Mouse (Mus musculus) brain, embryonic 18.5 days (tissue): ENCODE data around the gene Tll1.
A peak's percentile ranks its signal among the peaks of the same experiment; 100 is the strongest.
"Not testable (repeated sequence)": the region's sequence is repeated elsewhere in the genome, so short reads cannot be mapped to it uniquely, and the experiment has no call there.

Source experiments
- DNase-seq: peaks from one replicate; pipeline ENCODE4 v3.0.0-alpha.2; 2012; ENCODE audit warnings: low read depth, low spot score

Gene Tll1

GRCm38 (mm10) chr8:64059867-64060266 is 146.2 kb downstream of the Tll1 start:
- no peak for DNase-seq

GRCm38 (mm10) chr8:64057571-64057970 is 148.5 kb downstream of the Tll1 start:
- DNase-seq = no peak

DNA sequence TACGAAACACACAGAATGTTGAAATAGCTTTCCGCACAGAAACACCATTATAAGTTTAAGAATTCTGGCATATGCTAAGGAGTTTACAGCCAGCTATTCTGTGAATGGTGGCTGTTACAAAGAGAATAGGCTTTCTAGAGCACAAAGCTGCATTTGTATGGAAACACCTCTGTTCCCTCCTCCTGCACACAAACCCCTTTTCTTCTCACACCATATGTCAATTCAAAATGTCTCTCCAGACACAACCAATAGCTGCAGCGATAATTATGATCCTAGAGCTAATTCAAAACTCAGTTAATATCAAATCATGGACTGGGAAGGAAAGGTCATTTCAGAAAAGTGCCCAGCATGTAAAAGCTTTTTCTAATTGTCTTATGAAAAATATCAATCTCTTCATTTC is 157.5 kb downstream of the Tll1 start:
- DNase-seq = no peak

DNA sequence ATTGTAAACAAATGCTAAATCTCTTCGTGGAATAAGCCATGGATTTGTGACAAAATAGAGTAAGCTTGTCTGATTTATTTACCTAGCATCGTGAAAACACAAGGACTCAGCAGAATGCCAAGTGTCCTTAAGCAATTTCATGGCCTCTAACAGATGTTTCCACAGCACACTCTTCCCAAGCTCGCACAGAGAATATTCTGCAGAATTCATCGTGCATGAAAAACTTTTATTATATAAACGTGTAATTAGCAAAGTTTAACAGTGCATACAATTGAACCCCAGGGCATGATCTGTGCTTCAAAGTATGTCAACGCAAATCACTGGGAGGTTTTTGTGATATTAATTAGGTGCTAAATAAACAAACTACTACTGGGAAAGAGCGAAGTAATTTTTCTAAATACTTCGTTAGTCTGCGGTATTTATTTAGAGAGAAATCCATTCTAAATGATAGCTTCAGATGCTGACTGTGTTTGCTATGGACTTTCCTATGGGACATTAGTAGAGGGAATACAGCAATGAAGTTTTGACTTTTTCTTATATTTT is 158.0 kb downstream of the Tll1 start:
- no peak for DNase-seq

- DNase-seq = no peak
These were observed 164.7 kb downstream of the Tll1 start for GRCm38 (mm10) chr8:64041303-64041884.

DNA sequence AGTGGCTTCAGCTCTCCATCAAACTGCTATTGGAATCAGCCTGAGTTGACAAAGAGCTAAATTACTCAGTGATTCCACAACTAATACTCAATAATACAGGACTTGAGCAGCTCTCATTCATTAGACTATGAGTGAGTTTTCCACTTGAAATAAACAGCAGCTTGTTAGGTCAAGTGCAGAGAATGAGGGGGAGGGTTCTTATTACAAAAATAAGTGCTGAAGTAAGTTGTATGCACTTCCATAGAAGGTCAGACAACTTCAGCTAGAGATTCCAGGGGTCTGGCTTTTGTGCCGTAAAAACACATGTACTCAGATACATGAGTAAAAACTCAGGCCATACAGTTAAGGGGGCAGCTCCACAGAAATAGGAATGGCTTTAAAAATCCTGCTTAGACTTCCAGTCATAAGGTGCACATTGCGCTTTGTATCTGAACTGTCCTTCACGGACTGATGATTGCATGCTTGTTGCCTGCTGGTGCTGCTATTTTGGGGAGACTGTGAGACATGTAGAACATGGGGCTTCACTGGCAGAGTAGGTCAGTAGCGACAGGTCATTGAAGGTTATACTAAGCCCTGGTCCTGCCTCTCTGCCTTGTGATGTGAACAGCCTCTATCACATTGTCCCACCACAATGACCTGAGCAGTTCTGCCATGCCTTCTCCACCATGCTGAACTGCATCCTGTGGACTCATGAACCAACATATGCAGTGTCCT is 175.2 kb downstream of the Tll1 start:
- no peak for DNase-seq

DNA sequence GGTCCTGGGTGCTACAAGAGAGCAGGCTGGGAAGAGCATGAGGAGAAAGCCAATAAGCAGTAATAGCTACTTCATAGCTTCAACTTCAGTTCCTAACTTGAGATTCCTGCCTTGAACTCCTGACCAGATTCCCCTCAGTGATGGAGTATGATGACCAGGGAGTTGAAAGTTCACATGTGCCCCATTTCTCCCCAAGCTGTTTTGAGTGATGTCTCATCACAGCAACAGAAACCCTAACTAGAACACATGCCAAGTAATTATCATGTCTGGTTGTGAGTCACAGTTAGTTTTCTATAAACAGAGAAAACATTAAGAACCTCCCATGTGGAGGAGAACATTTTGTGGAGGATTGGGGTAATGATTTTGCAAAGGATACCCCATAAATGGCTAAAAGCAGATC is 176.0 kb downstream of the Tll1 start:
- DNase-seq = no peak

DNA sequence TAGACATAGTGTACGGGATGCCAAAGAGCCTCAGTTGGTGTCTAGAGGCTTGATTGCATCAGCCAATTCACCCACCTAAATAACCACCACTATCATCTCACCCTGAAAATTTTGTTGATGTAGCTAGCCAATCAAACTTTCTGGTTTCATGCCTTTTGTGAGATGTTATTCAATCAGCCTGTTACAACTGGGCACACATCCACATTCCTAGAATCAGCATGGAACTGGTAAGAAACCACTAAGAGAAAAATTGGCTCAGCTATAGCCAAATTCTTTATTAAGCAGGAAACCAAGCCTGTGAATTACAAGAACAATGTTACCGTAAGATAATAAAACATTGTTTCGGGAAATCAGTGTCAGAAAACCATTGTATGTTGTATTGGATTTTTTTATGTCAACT is 176.5 kb downstream of the Tll1 start:
- no peak for DNase-seq

DNA sequence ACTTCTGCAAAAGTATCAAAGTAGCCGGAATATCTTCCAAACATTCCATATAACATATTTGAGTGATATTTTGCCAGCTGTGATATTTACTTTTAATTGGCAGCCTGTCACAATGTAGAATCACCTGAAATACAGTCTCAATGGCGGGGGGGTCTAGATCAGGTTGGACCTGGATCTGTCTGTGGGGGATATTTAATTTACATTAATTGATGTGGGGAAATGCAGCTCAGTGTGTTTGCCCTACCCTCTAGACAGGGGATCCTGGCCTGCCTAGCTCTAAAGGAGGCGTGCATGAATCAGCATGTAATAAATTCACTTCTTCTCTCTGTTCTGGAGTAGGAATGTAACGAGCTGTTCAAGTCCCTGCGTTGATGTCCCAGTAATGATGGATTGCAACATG is 181.7 kb downstream of the Tll1 start:
- no peak for DNase-seq

- peak; percentile 24 for DNase-seq
These were observed 182.5 kb downstream of the Tll1 start for GRCm38 (mm10) chr8:64023579-64023978.

- DNase-seq = no peak
These were observed 183.0 kb downstream of the Tll1 start for GRCm38 (mm10) chr8:64023027-64023426.

GRCm38 (mm10) chr8:63970612-63971391 is 235.3 kb downstream of the Tll1 start:
- not testable (repeated sequence) for DNase-seq
